In genomic region chr6:140133734-140134133, GRCm38 (mm10) we compare ENCODE assay signal across 24 mouse cellular contexts.
"Had no signal": no experiment of that assay in that cellular context is flagged by ENCODE, and none has a peak within 500 bp of the region (broad histone marks: within the 10 kb centered on the region; RNA-seq: fewer than 3 reads in every experiment).

No protein-coding gene starts in this region.

- DNase-seq: kidney, adult 11 months; kidney, adult 8-10 months; kidney, postnatal 10 days; kidney, postnatal 36 days; layer of hippocampus, postnatal 36 days; liver; lung, adult 18-20 months; lung, postnatal 10 days; lung, postnatal 36 days; retina, postnatal 1 day; spleen, adult 18-20 months; thymus, adult 18-20 months; thymus, postnatal 36 days had no signal

- H3K4me3 ChIP-seq: kidney, embryonic 15.5 days; limb, embryonic 10.5 days; limb, embryonic 13.5 days; liver, embryonic 12.5 days; liver, embryonic 15.5 days; lung, embryonic 15.5 days; megakaryocyte, embryonic 14.5 days; midbrain, embryonic 10.5 days; midbrain, embryonic 13.5 days; myocyte; neural tube, embryonic 13.5 days had no signal

- H3K27ac ChIP-seq: kidney, embryonic 15.5 days; limb, embryonic 10.5 days; limb, embryonic 13.5 days; liver, embryonic 12.5 days; liver, embryonic 15.5 days; lung, embryonic 15.5 days; midbrain, embryonic 10.5 days; midbrain, embryonic 13.5 days; neural tube, embryonic 13.5 days had no signal
